Mouse (Mus musculus): Measurements from ENCODE around the gene Igfbp1. TPM values are rescaled to one million over a fixed set of nuclear protein-coding genes. Genes with fewer than 3 reads are reported as not detected.
A peak's percentile ranks its signal among the peaks of the same experiment; 100 is the strongest.

Igfbp1 gene
- polyA plus RNA-seq, 1 experiment from 2014 or later = 1.5 TPM

GRCm38 (mm10) chr11:7194432-7195311 is 2.9 kb upstream of the Igfbp1 start:
- Histone ChIP-seq H3K27me3 (no peaks in the 10 kb centered on the region), H3K9ac (replicated peaks) (no peak overlapping the region), H3K4me2 (no peak overlapping the region), H3K4me3 (replicated peaks) (no peak overlapping the region), H3K4me1 (replicated peaks) (peaks cover 3% of the 10 kb centered on the region; the same call in 1 of the 2 replicates), H3K9me3 (no peaks in the 10 kb centered on the region), H3K27ac (no peak overlapping the region), H3K36me3 (no peaks in the 10 kb centered on the region)
- 93% methylated on average over 10 of the region's 10 CpGs for WGBS
- ATAC-seq (ENCODE audit: insufficient number of reproducible peaks, insufficient read depth, low FRiP score, low TSS enrichment, low read depth) = no peak

- H3K4me2 ChIP-seq = no peak overlapping the region
- no peaks in the 10 kb centered on the region for H3K9me3 ChIP-seq
- H3K9ac ChIP-seq (replicated peaks) = no peak overlapping the region
- no peaks in the 10 kb centered on the region for H3K4me1 ChIP-seq (replicated peaks)
- 84% methylated on average over 4 of the region's 4 CpGs for WGBS
- H3K27ac ChIP-seq = no peak overlapping the region
- no peaks in the 10 kb centered on the region for H3K27me3 ChIP-seq
- H3K36me3 ChIP-seq = no peaks in the 10 kb centered on the region
- no peak for ATAC-seq (ENCODE audit: insufficient number of reproducible peaks, insufficient read depth, low FRiP score, low TSS enrichment, low read depth)
- H3K4me3 ChIP-seq (replicated peaks) = no peak overlapping the region
Measured at GRCm38 (mm10) chr11:7195312-7195685, 2.3 kb upstream of the Igfbp1 start.

- ATAC-seq (ENCODE audit: insufficient number of reproducible peaks, insufficient read depth, low FRiP score, low TSS enrichment, low read depth) = no peak
- Histone ChIP-seq H3K9me3 (no peaks in the 10 kb centered on the region), H3K36me3 (no peaks in the 10 kb centered on the region), H3K27ac (no peak overlapping the region), H3K9ac (replicated peaks) (no peak overlapping the region), H3K4me3 (replicated peaks) (no peak overlapping the region), H3K27me3 (0 out of 2 replicates have a peak, but pooled peaks cover 2% of the 10 kb centered on the region), H3K4me2 (no peak overlapping the region), H3K4me1 (replicated peaks) (no peaks in the 10 kb centered on the region)
- 90% methylated on average over 19 of the region's 19 CpGs for WGBS
Measured at GRCm38 (mm10) chr11:7198006-7198405, 424 bp downstream of the Igfbp1 start.

GRCm38 (mm10) chr11:7198481-7199256 is 1.1 kb downstream of the Igfbp1 start:
- Histone ChIP-seq H3K4me2 (no peak overlapping the region), H3K27ac (no peak overlapping the region), H3K4me3 (replicated peaks) (no peak overlapping the region), H3K27me3 (0 out of 2 replicates have a peak, but pooled peaks cover 2% of the 10 kb centered on the region), H3K9me3 (no peaks in the 10 kb centered on the region), H3K9ac (replicated peaks) (no peak overlapping the region), H3K36me3 (no peaks in the 10 kb centered on the region), H3K4me1 (replicated peaks) (no peaks in the 10 kb centered on the region)
- 79% methylated on average over 10 of the region's 10 CpGs for WGBS
- ATAC-seq (ENCODE audit: insufficient number of reproducible peaks, insufficient read depth, low FRiP score, low TSS enrichment, low read depth) = no peak

GRCm38 (mm10) chr11:7199736-7200392 is 2.3 kb downstream of the Igfbp1 start:
- Histone ChIP-seq H3K36me3 (no peaks in the 10 kb centered on the region), H3K27ac (no peak overlapping the region), H3K9ac (replicated peaks) (no peak overlapping the region), H3K9me3 (no peaks in the 10 kb centered on the region), H3K4me2 (no peak overlapping the region), H3K4me3 (replicated peaks) (no peak overlapping the region), H3K27me3 (0 out of 2 replicates have a peak, but pooled peaks cover 2% of the 10 kb centered on the region), H3K4me1 (replicated peaks) (no peaks in the 10 kb centered on the region)
- 54% methylated on average over 14 of the region's 14 CpGs for WGBS
- ATAC-seq (ENCODE audit: insufficient number of reproducible peaks, insufficient read depth, low FRiP score, low TSS enrichment, low read depth) = no peak

GRCm38 (mm10) chr11:7200393-7200783 is 2.8 kb downstream of the Igfbp1 start:
- Histone ChIP-seq H3K27me3 (0 out of 2 replicates have a peak, but pooled peaks cover 2% of the 10 kb centered on the region), H3K4me2 (no peak overlapping the region), H3K4me1 (replicated peaks) (no peaks in the 10 kb centered on the region), H3K27ac (no peak overlapping the region), H3K9me3 (no peaks in the 10 kb centered on the region), H3K36me3 (no peaks in the 10 kb centered on the region), H3K9ac (replicated peaks) (no peak overlapping the region), H3K4me3 (replicated peaks) (no peak overlapping the region)
- ATAC-seq (ENCODE audit: insufficient number of reproducible peaks, insufficient read depth, low FRiP score, low TSS enrichment, low read depth) = no peak
- 80% methylated on average over 9 of the region's 9 CpGs for WGBS

- no peak overlapping the region for H3K9ac ChIP-seq (replicated peaks)
- H3K27me3 ChIP-seq = peaks cover 2% of the 10 kb centered on the region; the same call in 1 of the 2 replicates
- H3K27ac ChIP-seq = no peak overlapping the region
- no peak overlapping the region for H3K4me2 ChIP-seq
- no peaks in the 10 kb centered on the region for H3K36me3 ChIP-seq
- no peaks in the 10 kb centered on the region for H3K4me1 ChIP-seq (replicated peaks)
- WGBS = 63% methylated on average over 7 of the region's 7 CpGs
- H3K9me3 ChIP-seq = no peaks in the 10 kb centered on the region
- ATAC-seq (ENCODE audit: insufficient number of reproducible peaks, insufficient read depth, low FRiP score, low TSS enrichment, low read depth) = no peak
- H3K4me3 ChIP-seq (replicated peaks) = no peak overlapping the region
Measured at GRCm38 (mm10) chr11:7202206-7202605, 4.6 kb downstream of the Igfbp1 start.

GRCm38 (mm10) chr11:7203846-7204245 is 6.3 kb downstream of the Igfbp1 start:
- no peak overlapping the region for H3K9ac ChIP-seq (replicated peaks)
- 77% methylated on average over 9 of the region's 9 CpGs for WGBS
- no peaks in the 10 kb centered on the region for H3K9me3 ChIP-seq
- H3K27ac ChIP-seq = no peak overlapping the region
- peaks cover 10% of the 10 kb centered on the region; the same call in 1 of the 2 replicates for H3K36me3 ChIP-seq
- H3K27me3 ChIP-seq = peaks cover 2% of the 10 kb centered on the region; the same call in 1 of the 2 replicates
- no peak for ATAC-seq (ENCODE audit: insufficient number of reproducible peaks, insufficient read depth, low FRiP score, low TSS enrichment, low read depth)
- no peak overlapping the region for H3K4me2 ChIP-seq
- no peak overlapping the region for H3K4me3 ChIP-seq (replicated peaks)
- H3K4me1 ChIP-seq (replicated peaks) = no peaks in the 10 kb centered on the region

- 13% methylated on average over 6 of the region's 6 CpGs for WGBS
- peak; percentile 27; the same call in 1 of the 2 replicates for ATAC-seq (ENCODE audit: insufficient number of reproducible peaks, insufficient read depth, low FRiP score, low TSS enrichment, low read depth)
- Histone ChIP-seq H3K36me3 (peaks cover 21% of the 10 kb centered on the region; the same call in 1 of the 2 replicates), H3K9ac (replicated peaks) (0 out of 2 replicates have a peak overlapping the region, but pooled peaks have one; percentile 2), H3K4me1 (replicated peaks) (peaks cover 35% of the 10 kb centered on the region), H3K9me3 (no peaks in the 10 kb centered on the region), H3K27me3 (peaks cover 43% of the 10 kb centered on the region), H3K4me2 (peak overlapping the region; percentile 44), H3K4me3 (replicated peaks) (no peak overlapping the region; the same call in 1 of the 2 replicates), H3K27ac (no peak overlapping the region)
Measured at GRCm38 (mm10) chr11:7210343-7210742, 12.8 kb downstream of the Igfbp1 start.

- WGBS = 17% methylated on average over 9 of the region's 9 CpGs
- H3K36me3 ChIP-seq = peaks cover 21% of the 10 kb centered on the region; the same call in 1 of the 2 replicates
- no peak overlapping the region for H3K9ac ChIP-seq (replicated peaks)
- H3K4me1 ChIP-seq (replicated peaks) = peaks cover 35% of the 10 kb centered on the region
- H3K27ac ChIP-seq = peak overlapping the region; percentile 53; the same call in 1 of the 2 replicates
- H3K9me3 ChIP-seq = no peaks in the 10 kb centered on the region
- peak overlapping the region; percentile 21 for H3K4me3 ChIP-seq (replicated peaks)
- no peak for ATAC-seq (ENCODE audit: insufficient number of reproducible peaks, insufficient read depth, low FRiP score, low TSS enrichment, low read depth)
- peak overlapping the region; percentile 44 for H3K4me2 ChIP-seq
- H3K27me3 ChIP-seq = peaks cover 43% of the 10 kb centered on the region
Measured at GRCm38 (mm10) chr11:7211211-7211610, 13.6 kb downstream of the Igfbp1 start.
